Mouse (Mus musculus): ENCODE measurements around the gene Zfp362. TPM values are rescaled to one million over a fixed set of nuclear protein-coding genes. Genes with fewer than 3 reads are reported as not detected.

Gene Zfp362
- 35.8 TPM for total RNA-seq (2023)

GRCm38 (mm10) chr4:128806043-128806826 is at the start of gene Zfp362:
Gene Zfp362 (minus strand): TSS chr4:128806045.

GRCm38 (mm10) chr4:128755064-128755463 is 50.8 kb downstream of the Zfp362 start, which contains the start of gene A3galt2:
Gene A3galt2 (plus strand): TSS chr4:128755364.

Other genes starting within 250 kb of the Zfp362 start
- gene Zscan20, start 195.9 kb downstream of the Zfp362 start, total RNA-seq (2023) = 11.6 TPM
- gene Tlr12, start 187.4 kb downstream of the Zfp362 start, total RNA-seq (2023) = 11.4 TPM
- gene Phc2, start 151.3 kb downstream of the Zfp362 start, total RNA-seq (2023) = 83.0 TPM
- gene A3galt2, start 50.7 kb downstream of the Zfp362 start, total RNA-seq (2023) = 2.2 TPM
- 4.4 TPM for gene Trim62, start 77.5 kb upstream of the Zfp362 start, total RNA-seq (2023)
- gene Azin2, start 156.4 kb upstream of the Zfp362 start, total RNA-seq (2023) = not detected
- 54.9 TPM for gene Ak2, start 185.9 kb upstream of the Zfp362 start, total RNA-seq (2023)

All from CD8-positive naive resting alpha-beta T cell, adult 57 days (primary cell).